ENCODE assay signal across 9 mouse cellular contexts in the genomic region with DNA sequence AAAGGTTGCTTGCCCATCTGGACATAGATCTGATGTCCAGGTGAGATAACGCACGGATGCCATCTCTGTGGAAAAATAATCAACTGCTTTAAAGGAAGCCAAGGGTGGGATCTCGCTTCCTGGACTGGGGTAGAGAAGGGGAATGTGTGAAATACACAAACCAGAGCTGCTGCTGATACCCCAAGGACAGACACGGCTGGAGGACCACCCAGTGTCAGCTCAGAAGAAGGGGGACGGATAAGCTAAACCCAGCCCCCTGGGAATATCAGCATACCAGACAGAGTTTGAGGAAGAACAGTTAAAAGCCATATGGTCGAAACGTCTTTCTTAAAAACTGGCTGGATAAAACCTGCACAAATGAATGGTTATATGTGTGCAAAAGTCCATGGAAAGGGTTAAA.
DNase-seq lines count a peak whose midpoint lies in the region; ATAC-seq lines count a peak whose summit lies in the region.
"Had no signal": no experiment of that assay in that cellular context is flagged by ENCODE, and none has a peak within 500 bp of the region (broad histone marks: within the 10 kb centered on the region; RNA-seq: fewer than 3 reads in every experiment).

No protein-coding gene starts in this region.

- H3K4me2 ChIP-seq in neural tube, embryonic 13.5 days = peak overlapping the region; percentile 13; the same call in 1 of the 2 replicates
- peak overlapping the region; percentile 11 for H3K4me2 ChIP-seq in hindbrain, embryonic 14.5 days (replicated peaks)

- no peaks in the 10 kb centered on the region for H3K9me3 ChIP-seq in neural tube, embryonic 13.5 days
- no peaks in the 10 kb centered on the region for H3K9me3 ChIP-seq in hindbrain, embryonic 14.5 days (ENCODE audit: control insufficient read depth, low read length)

- intact Hi-C loops in heart, postnatal 25 days (cut with DNase I) = loop anchor here (5.0 kb wide), 1 partner anchor 82 kb away; no protein-coding TSS in a partner anchor

- no peak overlapping the region for H3K4me3 ChIP-seq in neural tube, embryonic 13.5 days
- H3K4me3 ChIP-seq in hindbrain, embryonic 14.5 days (replicated peaks; ENCODE audit: low read length) = no peak overlapping the region

- DNase-seq in heart, adult 11 months = peak; percentile 87
- no peak for DNase-seq in heart, postnatal 25 days (ENCODE audit: low spot score)
- no peak for DNase-seq in neural tube, embryonic 10.5 days (ENCODE audit: extremely low spot score, low spot score)
- DNase-seq in hindbrain, embryonic 14.5 days (ENCODE audit: low spot score) = no peak
- peak; percentile 25 for DNase-seq in splenic B cell, adult 2 months (ENCODE audit: low read depth, low spot score)
- no peak for DNase-seq in urinary bladder, adult 18-20 months (ENCODE audit: low spot score in 2 of 2)
- DNase-seq in layer of hippocampus, postnatal 14 days (ENCODE audit: low spot score in 2 of 2) = no peak
- DNase-seq: right cerebral cortex, postnatal 14 days had no signal

- ATAC-seq in neural tube, embryonic 13.5 days (ENCODE audit: low read depth) = no peak
- no peak for ATAC-seq in hindbrain, embryonic 14.5 days (ENCODE audit: low FRiP score)

- H3K36me3 ChIP-seq in neural tube, embryonic 13.5 days = no peaks in the 10 kb centered on the region
- no peaks in the 10 kb centered on the region for H3K36me3 ChIP-seq in hindbrain, embryonic 14.5 days (replicated peaks; ENCODE audit: control insufficient read depth, insufficient read depth)
- no peaks in the 10 kb centered on the region for H3K36me3 ChIP-seq in splenic B cell, adult 2 months (ENCODE audit: control insufficient read depth, insufficient read depth, low read length, poor library complexity, severe bottlenecking)

- WGBS in neural tube, embryonic 13.5 days = 67% methylated on average over 7 of the region's 7 CpGs
- WGBS in hindbrain, embryonic 14.5 days = 65% methylated on average over 7 of the region's 7 CpGs

- H3K27me3 ChIP-seq in neural tube, embryonic 13.5 days = no peaks in the 10 kb centered on the region
- H3K27me3 ChIP-seq in hindbrain, embryonic 14.5 days (ENCODE audit: control insufficient read depth, insufficient read depth, low read length) = no peaks in the 10 kb centered on the region
- H3K27me3 ChIP-seq in splenic B cell, adult 2 months (ENCODE audit: control insufficient read depth, insufficient read depth, low read length, poor library complexity, severe bottlenecking) = no peaks in the 10 kb centered on the region

- no peak overlapping the region for H3K27ac ChIP-seq in neural tube, embryonic 13.5 days (replicated peaks)
- 0 out of 2 replicates have a peak overlapping the region, but pooled peaks have one; percentile 4 for H3K27ac ChIP-seq in hindbrain, embryonic 14.5 days

- peaks cover 19% of the 10 kb centered on the region for H3K4me1 ChIP-seq in neural tube, embryonic 13.5 days (replicated peaks)
- H3K4me1 ChIP-seq in hindbrain, embryonic 14.5 days (replicated peaks; ENCODE audit: control insufficient read depth, insufficient read depth, low read length) = peaks cover 7% of the 10 kb centered on the region; the same call in 1 of the 2 replicates

- H3K9ac ChIP-seq in neural tube, embryonic 13.5 days = no peak overlapping the region
- no peak overlapping the region for H3K9ac ChIP-seq in hindbrain, embryonic 14.5 days

Comparison
In these comparisons a context has a peak if more than half of its experiments do, and no peak if none do; other contexts are left out.
1. DNase-seq: peak in heart, adult 11 months (single experiment) and splenic B cell, adult 2 months (single experiment); none in heart, postnatal 25 days (single experiment), neural tube, embryonic 10.5 days (single experiment), hindbrain, embryonic 14.5 days (single experiment), urinary bladder, adult 18-20 months (0 of 2) and layer of hippocampus, postnatal 14 days (0 of 2).